Mouse (Mus musculus): ENCODE measurements around the gene Gm20696.

GRCm38 (mm10) chr6:99300235-99300634 is 366.4 kb downstream of the Gm20696 start:
- TF ChIP-seq POLR2A (IDR thresholded peaks at IDR 0.05; ENCODE audit: extremely low read depth, insufficient read depth, low read length) = no peak
- no peak for TF ChIP-seq CTCF (IDR thresholded peaks at IDR 0.05; ENCODE audit: extremely low read depth, insufficient read depth, low read length)
